Mouse (Mus musculus): ENCODE data around the gene Gpr22. TPM values are rescaled to one million over a fixed set of nuclear protein-coding genes. Genes with fewer than 3 reads are reported as not detected.

Gene Gpr22
- polyA plus RNA-seq, 1 experiment: 0.28 TPM

DNA sequence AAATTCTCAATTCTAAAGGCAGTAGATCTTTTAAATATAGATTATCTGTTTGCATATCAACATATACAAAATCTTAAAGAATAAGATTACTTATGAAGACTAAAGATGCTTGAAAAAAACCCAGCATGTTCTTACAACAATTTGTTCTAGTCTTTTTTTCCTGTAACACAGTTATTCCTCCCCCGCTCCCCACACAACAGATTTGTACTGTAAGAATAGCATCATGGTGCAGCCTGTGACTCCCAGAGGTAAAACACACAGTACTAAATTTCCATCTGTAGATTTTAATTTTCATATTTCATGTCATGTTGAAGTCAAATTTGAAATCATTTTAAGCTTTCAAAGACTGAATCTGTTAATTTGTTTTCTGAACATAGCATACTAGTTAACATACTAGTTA lies 16.4 kb upstream of the Gpr22 start:
- H3K27ac ChIP-seq (ENCODE audit: control insufficient read depth, insufficient read depth, low read length): no peak overlapping the region
- no peak for DNase-seq
- TF ChIP-seq CTCF (IDR thresholded peaks at IDR 0.05; ENCODE audit: borderline replicate concordance, control insufficient read depth, extremely low read depth, insufficient read depth, low read length, poor library complexity): no peak
- TF ChIP-seq POLR2A (IDR thresholded peaks at IDR 0.05; ENCODE audit: control insufficient read depth, extremely low read depth, insufficient read depth, low read length, poor library complexity): no peak
- 93% methylated on average over 1 of the region's 1 CpGs for WGBS
- H3K4me1 ChIP-seq (replicated peaks; ENCODE audit: control insufficient read depth, insufficient read depth, low read length): no peaks in the 10 kb centered on the region
- H3K4me3 ChIP-seq (ENCODE audit: control insufficient read depth, insufficient read depth, low read length): no peak overlapping the region
- H3K27me3 ChIP-seq (ENCODE audit: control insufficient read depth, insufficient read depth, low read length): no peaks in the 10 kb centered on the region
- H3K36me3 ChIP-seq (ENCODE audit: control insufficient read depth, insufficient read depth, low read length): no peaks in the 10 kb centered on the region

DNA sequence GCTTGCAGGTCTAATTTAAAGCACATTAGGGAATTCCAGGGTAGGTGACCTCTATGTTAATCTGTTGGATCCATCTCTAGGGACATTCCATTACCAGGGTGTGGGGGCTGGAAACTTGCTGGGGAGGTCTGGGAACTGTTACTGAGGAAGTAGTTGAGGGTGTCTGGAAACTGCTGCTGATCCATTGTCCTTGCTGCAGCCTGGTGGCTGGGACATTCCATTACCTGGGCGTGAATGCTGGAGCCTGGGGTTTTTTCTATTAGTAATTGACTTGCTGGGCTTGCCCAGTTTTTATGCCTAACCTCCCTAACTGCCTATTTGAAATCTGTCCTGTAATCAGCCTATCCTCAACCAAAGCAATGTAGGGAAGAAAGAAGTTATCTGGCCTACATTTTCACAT lies 13.0 kb upstream of the Gpr22 start:
- H3K4me3 ChIP-seq (ENCODE audit: control insufficient read depth, insufficient read depth, low read length): no peak overlapping the region
- DNase-seq: no peak
- 93% methylated on average over 1 of the region's 1 CpGs for WGBS
- no peaks in the 10 kb centered on the region for H3K4me1 ChIP-seq (replicated peaks; ENCODE audit: control insufficient read depth, insufficient read depth, low read length)
- H3K36me3 ChIP-seq (ENCODE audit: control insufficient read depth, insufficient read depth, low read length): no peaks in the 10 kb centered on the region
- no peak overlapping the region for H3K27ac ChIP-seq (ENCODE audit: control insufficient read depth, insufficient read depth, low read length)
- no peaks in the 10 kb centered on the region for H3K27me3 ChIP-seq (ENCODE audit: control insufficient read depth, insufficient read depth, low read length)
- no peak for TF ChIP-seq POLR2A (IDR thresholded peaks at IDR 0.05; ENCODE audit: control insufficient read depth, extremely low read depth, insufficient read depth, low read length, poor library complexity)

DNA sequence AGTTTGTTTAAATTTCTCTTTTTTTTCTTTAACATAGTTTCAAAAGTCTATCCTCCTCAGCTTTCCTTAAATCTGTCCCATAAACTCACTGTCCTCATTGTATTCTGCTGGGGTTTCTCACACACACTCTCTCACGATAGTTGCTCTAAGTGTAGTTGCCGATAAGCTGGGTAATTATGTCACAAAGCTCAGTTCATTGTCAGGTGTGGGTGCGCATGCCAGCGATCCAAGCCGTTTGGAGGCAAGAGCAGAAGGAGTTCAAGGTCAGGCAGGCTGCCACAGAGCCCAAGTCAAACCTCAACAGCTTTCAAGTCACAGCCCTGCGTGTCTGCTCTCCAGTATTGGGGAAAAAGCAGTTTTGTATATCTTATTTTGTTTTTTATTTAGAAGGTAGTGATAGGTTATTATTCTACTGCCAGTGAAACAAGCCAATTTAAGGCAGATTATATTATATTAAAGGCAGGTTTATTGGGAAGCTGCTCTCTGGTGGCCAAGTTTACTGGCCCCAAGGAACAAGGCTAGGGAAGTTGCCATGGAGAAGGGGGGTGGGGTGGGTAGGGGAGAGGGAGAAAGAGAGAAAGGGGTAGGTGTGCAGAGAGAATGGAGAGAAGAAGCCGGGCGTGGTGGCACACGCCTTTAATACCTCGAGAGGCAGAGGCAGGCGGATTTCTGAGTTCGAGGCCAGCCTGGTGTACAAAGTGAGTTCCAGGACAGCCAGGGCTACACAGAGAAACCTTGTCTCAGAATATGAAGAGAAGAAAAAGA lies 11.9 kb upstream of the Gpr22 start:
- 97% methylated on average over 12 of the region's 12 CpGs for WGBS
- no peaks in the 10 kb centered on the region for H3K36me3 ChIP-seq (ENCODE audit: control insufficient read depth, insufficient read depth, low read length)
- H3K4me3 ChIP-seq (ENCODE audit: control insufficient read depth, insufficient read depth, low read length): no peak overlapping the region
- H3K27me3 ChIP-seq (ENCODE audit: control insufficient read depth, insufficient read depth, low read length): no peaks in the 10 kb centered on the region
- no peak for DNase-seq
- no peaks in the 10 kb centered on the region for H3K4me1 ChIP-seq (replicated peaks; ENCODE audit: control insufficient read depth, insufficient read depth, low read length)
- no peak overlapping the region for H3K27ac ChIP-seq (ENCODE audit: control insufficient read depth, insufficient read depth, low read length)
- TF ChIP-seq CTCF (IDR thresholded peaks at IDR 0.05; ENCODE audit: borderline replicate concordance, control insufficient read depth, extremely low read depth, insufficient read depth, low read length, poor library complexity) (no peak), POLR2A (IDR thresholded peaks at IDR 0.05; ENCODE audit: control insufficient read depth, extremely low read depth, insufficient read depth, low read length, poor library complexity) (no peak)

DNA sequence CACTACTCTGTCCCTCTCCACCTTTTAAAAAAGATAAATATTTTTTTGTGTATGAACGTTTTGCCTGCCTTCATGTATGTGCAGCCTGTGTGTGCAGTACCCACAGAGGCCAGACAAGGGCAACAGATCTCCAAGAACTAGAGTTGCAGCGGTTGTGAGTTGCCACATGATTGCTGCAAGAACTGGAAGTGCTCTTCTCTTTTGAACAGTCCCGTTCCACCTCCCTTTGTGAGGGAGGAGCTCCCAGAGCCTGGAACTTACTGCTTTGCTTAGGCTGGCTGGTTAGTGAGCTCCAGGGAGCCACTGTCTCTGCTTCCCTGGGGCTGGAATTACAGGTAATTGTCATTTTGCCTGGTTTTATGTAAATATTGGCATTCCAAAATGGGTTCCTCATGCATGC lies 10.8 kb upstream of the Gpr22 start:
- Histone ChIP-seq H3K27ac (ENCODE audit: control insufficient read depth, insufficient read depth, low read length) (no peak overlapping the region), H3K4me1 (replicated peaks; ENCODE audit: control insufficient read depth, insufficient read depth, low read length) (no peaks in the 10 kb centered on the region), H3K4me3 (ENCODE audit: control insufficient read depth, insufficient read depth, low read length) (no peak overlapping the region), H3K27me3 (ENCODE audit: control insufficient read depth, insufficient read depth, low read length) (no peaks in the 10 kb centered on the region), H3K36me3 (ENCODE audit: control insufficient read depth, insufficient read depth, low read length) (no peaks in the 10 kb centered on the region)
- no peak for DNase-seq
- TF ChIP-seq POLR2A (IDR thresholded peaks at IDR 0.05; ENCODE audit: control insufficient read depth, extremely low read depth, insufficient read depth, low read length, poor library complexity) (no peak), CTCF (IDR thresholded peaks at IDR 0.05; ENCODE audit: borderline replicate concordance, control insufficient read depth, extremely low read depth, insufficient read depth, low read length, poor library complexity) (no peak)
- 96% methylated on average over 3 of the region's 3 CpGs for WGBS

DNA sequence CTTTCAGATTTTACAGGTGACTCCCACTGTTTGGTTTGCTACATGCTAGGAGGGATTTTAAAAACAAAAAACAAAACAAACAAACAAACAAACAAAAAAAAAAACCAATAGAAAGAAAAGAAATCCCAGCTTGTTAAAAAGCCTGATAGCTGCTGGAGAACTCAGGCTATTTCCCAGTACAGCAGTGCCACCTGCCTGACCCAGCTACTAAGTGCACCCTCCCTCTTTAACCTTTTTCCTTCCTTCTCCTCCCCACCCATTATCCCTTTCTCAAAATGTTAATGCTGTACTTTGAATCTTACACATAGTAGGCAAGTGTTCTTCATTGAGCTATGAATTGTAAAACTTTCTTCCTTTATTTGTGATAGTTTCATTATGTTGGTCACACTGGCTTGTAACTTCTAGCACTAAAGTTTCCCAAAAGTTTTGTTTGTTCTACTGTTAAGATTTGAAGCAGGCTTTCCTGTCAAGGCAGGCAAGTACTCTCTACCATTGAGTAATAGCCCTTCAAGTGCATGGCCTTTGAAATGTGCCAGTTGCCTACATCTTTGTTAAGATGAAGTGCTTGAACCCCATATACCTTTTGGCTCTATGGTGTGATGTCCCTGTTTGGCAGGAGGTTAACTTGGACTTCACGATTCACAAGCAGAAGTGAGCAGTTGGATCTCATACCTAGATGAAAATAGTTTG lies 6.0 kb upstream of the Gpr22 start:
- no peak for DNase-seq
- Histone ChIP-seq H3K27me3 (ENCODE audit: control insufficient read depth, insufficient read depth, low read length) (no peaks in the 10 kb centered on the region), H3K36me3 (ENCODE audit: control insufficient read depth, insufficient read depth, low read length) (no peaks in the 10 kb centered on the region), H3K27ac (ENCODE audit: control insufficient read depth, insufficient read depth, low read length) (no peak overlapping the region), H3K4me3 (ENCODE audit: control insufficient read depth, insufficient read depth, low read length) (no peak overlapping the region), H3K4me1 (replicated peaks; ENCODE audit: control insufficient read depth, insufficient read depth, low read length) (no peaks in the 10 kb centered on the region)
- 96% methylated on average over 1 of the region's 1 CpGs for WGBS
- no peak for TF ChIP-seq POLR2A (IDR thresholded peaks at IDR 0.05; ENCODE audit: control insufficient read depth, extremely low read depth, insufficient read depth, low read length, poor library complexity)
- TF ChIP-seq CTCF (IDR thresholded peaks at IDR 0.05; ENCODE audit: borderline replicate concordance, control insufficient read depth, extremely low read depth, insufficient read depth, low read length, poor library complexity): no peak

DNA sequence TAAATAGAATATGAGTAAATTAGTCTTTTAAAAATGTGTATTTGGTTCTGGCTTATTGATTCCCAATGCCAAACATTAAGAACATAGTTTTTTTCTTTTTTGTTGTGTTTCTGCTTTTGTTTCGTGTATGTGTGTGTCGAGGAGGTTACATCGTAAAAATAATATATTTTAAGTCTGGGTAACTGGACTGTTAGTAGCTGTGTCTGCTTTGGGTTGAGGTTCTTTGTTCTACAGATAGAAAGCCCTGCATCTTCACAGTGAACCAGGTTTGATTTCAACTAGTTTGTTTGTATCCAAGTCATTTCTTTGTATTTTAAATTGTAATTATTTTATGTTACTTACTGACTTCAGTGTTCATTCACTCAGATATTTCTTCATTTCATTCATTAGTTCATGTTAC lies 323 bp upstream of the Gpr22 start:
- no peaks in the 10 kb centered on the region for H3K36me3 ChIP-seq (ENCODE audit: control insufficient read depth, insufficient read depth, low read length)
- no peak overlapping the region for H3K4me3 ChIP-seq (ENCODE audit: control insufficient read depth, insufficient read depth, low read length)
- H3K4me1 ChIP-seq (replicated peaks; ENCODE audit: control insufficient read depth, insufficient read depth, low read length): no peaks in the 10 kb centered on the region
- no peaks in the 10 kb centered on the region for H3K27me3 ChIP-seq (ENCODE audit: control insufficient read depth, insufficient read depth, low read length)
- H3K27ac ChIP-seq (ENCODE audit: control insufficient read depth, insufficient read depth, low read length): no peak overlapping the region
- WGBS: 92% methylated on average over 3 of the region's 3 CpGs
- TF ChIP-seq POLR2A (IDR thresholded peaks at IDR 0.05; ENCODE audit: control insufficient read depth, extremely low read depth, insufficient read depth, low read length, poor library complexity) (no peak), CTCF (IDR thresholded peaks at IDR 0.05; ENCODE audit: borderline replicate concordance, control insufficient read depth, extremely low read depth, insufficient read depth, low read length, poor library complexity) (no peak)
- DNase-seq: no peak

All from thymus, adult 2 months (tissue).